18 mouse cellular contexts compared by ENCODE assay signal in the genomic region with DNA sequence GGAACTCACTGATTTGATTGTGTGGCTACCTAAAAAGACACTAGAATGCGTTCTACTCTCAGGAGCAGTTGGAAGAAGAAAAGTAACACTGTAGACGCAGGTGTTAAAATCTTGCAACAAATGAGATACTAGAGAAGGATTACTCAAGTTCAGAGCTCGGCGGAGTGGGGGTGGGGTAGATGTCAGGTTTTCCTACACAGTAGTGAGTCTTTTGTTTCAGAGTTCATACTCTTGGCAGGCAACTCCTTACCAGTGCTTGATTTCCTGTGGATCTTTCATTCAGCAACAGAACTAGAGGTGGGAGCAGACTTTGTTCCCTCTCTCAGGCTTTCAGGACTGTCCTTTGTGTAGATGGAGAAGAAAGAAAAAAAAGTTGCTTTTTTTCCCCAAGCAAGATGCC. TPM values are rescaled to one million over a fixed set of nuclear protein-coding genes. Genes with fewer than 3 reads are reported as not detected.
DNase-seq lines count a peak whose midpoint lies in the region; ATAC-seq and TF ChIP-seq lines count a peak whose summit lies in the region.
"Had no signal": no experiment of that assay in that cellular context is flagged by ENCODE, and none has a peak within 500 bp of the region (broad histone marks: within the 10 kb centered on the region; RNA-seq: fewer than 3 reads in every experiment).

No protein-coding gene starts in this region.

- no peaks in the 10 kb centered on the region for H3K9me3 ChIP-seq in kidney, embryonic 16.5 days (ENCODE audit: low read length)
- H3K9me3 ChIP-seq: hindbrain, embryonic 12.5 days had no signal

- peak; percentile 35 to 49 for DNase-seq in heart, adult 18-20 months
- DNase-seq in heart, postnatal 25 days (ENCODE audit: low spot score), result no peak
- peak; percentile 51 for DNase-seq in kidney, postnatal 10 days
- DNase-seq in kidney, postnatal 25 days, result peak; percentile 58 to 62
- DNase-seq in left cerebral cortex, adult 2 months (ENCODE audit: extremely low spot score in 1 of 2, low spot score in 2 of 2), result no peak
- no peak for DNase-seq in thymus, postnatal 36 days
- DNase-seq: cerebellum, adult 2 months; right cerebral cortex, postnatal 25 days; thymus, postnatal 25 days had no signal

- no peak overlapping the region for H3K4me2 ChIP-seq in kidney, embryonic 16.5 days (replicated peaks; ENCODE audit: low read depth, low read length)
- H3K4me2 ChIP-seq: hindbrain, embryonic 12.5 days; liver, embryonic 11.5 days had no signal

- no peak for ATAC-seq in kidney, embryonic 16.5 days (ENCODE audit: low FRiP score, low TSS enrichment)

- no peaks in the 10 kb centered on the region for H3K27me3 ChIP-seq in kidney, embryonic 16.5 days (ENCODE audit: insufficient read depth, low read length)
- H3K27me3 ChIP-seq: hindbrain, embryonic 12.5 days had no signal

- no peak overlapping the region for H3K27ac ChIP-seq in kidney, embryonic 16.5 days (ENCODE audit: low read length)
- H3K27ac ChIP-seq in brown adipose tissue, adult 24 weeks (replicated peaks; ENCODE audit: low read depth, low read length), result peak overlapping the region; percentile 36; the same call in 1 of the 2 replicates
- H3K27ac ChIP-seq in left cerebral cortex, adult 2 months, result no peak overlapping the region
- H3K27ac ChIP-seq: hindbrain, embryonic 12.5 days had no signal

- intact Hi-C loops in heart, postnatal 25 days (cut with DNase I), result loop anchor here (5.0 kb wide), 1 partner anchor 33 kb away; no protein-coding TSS in a partner anchor
- intact Hi-C loops in left cerebral cortex, adult 2 months (cut with DNase I), result no loop called here

- 77% methylated on average over 4 of the region's 4 CpGs for WGBS in kidney, embryonic 16.5 days

- no peak overlapping the region for H3K9ac ChIP-seq in kidney, embryonic 16.5 days (replicated peaks; ENCODE audit: low read length)
- H3K9ac ChIP-seq: hindbrain, embryonic 12.5 days had no signal

- H3K36me3 ChIP-seq in kidney, embryonic 16.5 days (ENCODE audit: insufficient read depth, low read length), result no peaks in the 10 kb centered on the region
- H3K36me3 ChIP-seq: G1E; hindbrain, embryonic 12.5 days had no signal

- H3K4me1 ChIP-seq in kidney, embryonic 16.5 days (ENCODE audit: insufficient read depth, low read length), result 0 out of 2 replicates have a peak, but pooled peaks cover 4% of the 10 kb centered on the region
- H3K4me1 ChIP-seq in brown adipose tissue, adult 24 weeks (ENCODE audit: control insufficient read depth, insufficient read depth, insufficient read length, low read length), result peaks cover 21% of the 10 kb centered on the region

- no peak for TF ChIP-seq CTCF in left cerebral cortex, adult 2 months (IDR thresholded peaks at IDR 0.05)

- no peak overlapping the region for H3K4me3 ChIP-seq in kidney, embryonic 16.5 days (ENCODE audit: low read length)
- H3K4me3 ChIP-seq in brown adipose tissue, adult 24 weeks (ENCODE audit: insufficient read depth, low read depth, low read length), result no peak overlapping the region
- H3K4me3 ChIP-seq in left cerebral cortex, adult 2 months, result no peak overlapping the region
- H3K4me3 ChIP-seq: erythroblast, embryonic 14.5 days; hindbrain, embryonic 12.5 days had no signal

RNA-seq across cellular contexts. Expression of a gene that starts 46.6 kb away (rescaled TPM):
- not detected for total RNA-seq in heart, adult 18-20 months (2021)
- not detected for total RNA-seq in heart, postnatal 25 days (2021)
- 0.54 and 0.58 TPM in 2 replicates for polyA plus RNA-seq in kidney, embryonic 16.5 days (2015; fragmentation: Nextera tagmentation; extraction: Ambion mirVana)
- polyA plus RNA-seq in brown adipose tissue, adult 24 weeks (2012; ENCODE audit: insufficient read depth, insufficient read length, missing spikeins), result not detected in 2 replicates
- total RNA-seq in left cerebral cortex, adult 2 months (2021), result 1 to 10 TPM; 3.7 to 4.9 TPM
- total RNA-seq: gastrocnemius, adult 8-10 months; megakaryocyte, adult 5-6 weeks had no signal
- polyA plus RNA-seq: C2C12; erythroblast, embryonic 14.5 days; G1E had no signal

RNA-seq across cellular contexts. Expression of a gene that starts 51.9 kb away (rescaled TPM):
- total RNA-seq in heart, adult 18-20 months (2021), result 100 to 1,000 TPM; 115 to 127 TPM
- total RNA-seq in heart, postnatal 25 days (2021), result 100 to 1,000 TPM; 134 to 149 TPM
- polyA plus RNA-seq in kidney, embryonic 16.5 days (2015; fragmentation: Nextera tagmentation; extraction: Ambion mirVana), result 19.9 and 25.0 TPM in 2 replicates
- 43.3 and 74.8 TPM in 2 replicates for polyA plus RNA-seq in brown adipose tissue, adult 24 weeks (2012; ENCODE audit: insufficient read depth, insufficient read length, missing spikeins)
- total RNA-seq in left cerebral cortex, adult 2 months (2021), result 10 to 100 TPM; 58.1 to 62.5 TPM

Comparison
In these comparisons a context has a peak if more than half of its experiments do, and no peak if none do; other contexts are left out.
1. DNase-seq: peak in heart, adult 18-20 months (2 of 2), kidney, postnatal 10 days (single experiment) and kidney, postnatal 25 days (2 of 2); none in heart, postnatal 25 days (single experiment), left cerebral cortex, adult 2 months (0 of 2) and thymus, postnatal 36 days (0 of 2).